Mouse (Mus musculus) left cerebral cortex, adult 9 months (tissue): ENCODE measurements at regions not wholly inside any gene's neighbourhood (a gene's known extent, or its start where the extent isn't known, plus 50 kb on each side); places are given as distances from the start of the nearest gene placed in this dataset.

ENCODE experiments used
- DNase-seq, 2 experiments: peaks; one replicate each; pipeline ENCODE4 v3.0.0; 2022; ENCODE audit warnings: low spot score in 2 of 2

GRCm38 (mm10) chr7:70481880-70482279 is 115.3 kb upstream of the Nr2f2 start:
- DNase-seq = no peak

- DNase-seq = no peak
These were observed 106.3 kb upstream of the Nr2f2 start for GRCm38 (mm10) chr7:70472786-70473185.

- no peak for DNase-seq
These were observed 104.0 kb upstream of the Nr2f2 start for GRCm38 (mm10) chr7:70470557-70470956.

GRCm38 (mm10) chr7:70462131-70462530 is 95.6 kb upstream of the Nr2f2 start:
- no peak for DNase-seq

GRCm38 (mm10) chr7:70454525-70454924 is 88.0 kb upstream of the Nr2f2 start:
- no peak for DNase-seq

- DNase-seq = no peak
These were observed 86.3 kb upstream of the Nr2f2 start for GRCm38 (mm10) chr7:70452816-70453215.

GRCm38 (mm10) chr7:70438908-70439307 is 72.4 kb upstream of the Nr2f2 start:
- DNase-seq = no peak

- DNase-seq = no peak
These were observed 67.3 kb upstream of the Nr2f2 start for GRCm38 (mm10) chr7:70433838-70434237.

GRCm38 (mm10) chr7:70433358-70433757 is 66.8 kb upstream of the Nr2f2 start:
- no peak for DNase-seq

- no peak for DNase-seq
These were observed 65.2 kb upstream of the Nr2f2 start for GRCm38 (mm10) chr7:70431712-70432111.

- no peak for DNase-seq
These were observed 62.8 kb upstream of the Nr2f2 start for GRCm38 (mm10) chr7:70429326-70429725.

GRCm38 (mm10) chr7:70424231-70424620 is 57.7 kb upstream of the Nr2f2 start:
- no peak for DNase-seq

GRCm38 (mm10) chr7:70423524-70424230 is 57.1 kb upstream of the Nr2f2 start:
- no peak for DNase-seq

GRCm38 (mm10) chr7:70416185-70416941 is 49.8 kb upstream of the Nr2f2 start:
- DNase-seq = no peak
